Mouse (Mus musculus) Patski (cell line): ENCODE results near the gene Bcl3. TPM values are rescaled to one million over a fixed set of nuclear protein-coding genes. Genes with fewer than 3 reads are reported as not detected.

Experiments
- ATAC-seq: fragments of 100-300 bp; one replicate; pipeline ENCODE4 v1.8.0; 2021
- CTCF ChIA-PET: fragments of 350-600 bp; sonication (Branson Sonifier 250); formaldehyde crosslinking; loops from one replicate; lab custom pipeline; 2022; ENCODE audit warnings: inconsistent platforms; lab: Charles Lee
- POLR2A ChIA-PET: fragments of 350-600 bp; sonication (Branson Sonifier 250); formaldehyde crosslinking; loops from one replicate; lab custom pipeline; 2022; ENCODE audit warnings: antibody characterized with exemption, inconsistent platforms; lab: Charles Lee
- DNase-seq: peaks from one replicate; pipeline ENCODE4 v3.0.0-alpha.2; 2011; ENCODE audit warnings: low read depth, low spot score
- H3K27me3 ChIP-seq: fragments of 371-371 bp; one replicate; pipeline ENCODE4 v1.5.1; 2021
- CTCF ChIP-seq: fragments of 100-300 bp; IDR thresholded peaks from one replicate; pipeline ENCODE4 v1.5.1; 2021
- in situ Hi-C: fragments of 300-500 bp; cut with MboI; formaldehyde crosslinking; loops from 3 replicates; pipeline ENCODE4 v1.11.1; 2018; ENCODE audit warnings: low pct_unique_long_range_greater_than_20kb, mixed read lengths
- polyA plus RNA-seq: library from polyadenylated mRNA; unstranded; gene quantifications from one replicate; pipeline ENCODE4 v1.2.3, GENCODE M21; 2021

The Bcl3 gene
- polyA plus RNA-seq, 1 experiment from 2014 or later = 70.5 TPM

DNA sequence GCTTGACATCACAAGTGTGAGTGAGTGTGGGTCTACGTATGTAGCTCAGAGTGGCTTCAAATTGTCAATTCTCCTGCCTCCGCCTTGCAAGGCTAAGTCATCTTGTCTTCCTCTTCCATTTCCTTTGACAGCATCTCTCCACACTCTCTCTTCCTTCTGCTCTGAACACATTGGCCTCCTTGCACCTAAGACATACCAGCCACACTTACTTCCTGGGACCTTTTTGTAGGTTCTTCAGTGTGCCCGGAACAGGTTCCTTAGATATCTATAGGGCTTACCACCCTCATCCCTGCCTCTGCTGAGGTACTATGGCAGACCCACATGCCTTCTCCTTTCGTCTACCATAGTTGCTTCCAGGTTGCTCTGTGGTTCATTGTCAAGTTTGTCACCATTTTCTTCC lies 9.4 kb downstream of the Bcl3 start:
- DNase-seq (no peak), ATAC-seq (no peak)
- TF ChIP-seq CTCF = no peak
- H3K27me3 ChIP-seq = no peaks in the 10 kb centered on the region
- ChIA-PET CTCF (interaction anchor here (2.8 to 10.2 kb wide), 2 partner anchors 11 to 17 kb away, joined by 9 to 78 read pairs; partner anchors contain the start of gene Cblc), POLR2A (no interaction called here)
- in situ Hi-C loops = no loop called here

DNA sequence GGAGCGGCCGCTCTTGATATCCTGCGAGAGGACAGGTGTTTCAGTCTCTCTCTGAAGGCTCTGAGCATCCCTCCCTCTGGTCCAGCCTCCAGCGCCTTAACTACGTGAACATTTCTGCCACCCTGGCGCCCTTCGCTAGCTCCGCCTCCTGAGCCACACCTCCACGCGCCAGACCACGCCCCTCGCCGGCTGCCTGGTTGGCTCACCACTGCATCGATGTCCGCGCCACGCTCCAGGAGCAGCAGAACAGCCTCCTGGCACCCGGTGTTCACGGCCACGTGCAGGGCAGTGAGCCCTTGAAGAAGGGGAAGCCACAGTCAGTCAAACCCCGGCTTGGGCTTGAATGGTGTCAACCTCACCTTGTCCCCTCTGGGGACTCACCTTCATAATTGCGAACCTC lies 11.5 kb downstream of the Bcl3 start:
- ChIA-PET POLR2A (interaction anchor here (0.7 kb wide), 1 partner anchor 11 kb away, joined by 3 read pairs; the partner anchor contains the start of gene Bcl3), CTCF (interaction anchor here (10.2 kb wide), 1 partner anchor 9 kb away, joined by 78 read pairs; no protein-coding TSS in a partner anchor)
- no peak for DNase-seq
- in situ Hi-C loops = no loop called here
- TF ChIP-seq CTCF = no peak
- ATAC-seq = no peak
- no peaks in the 10 kb centered on the region for H3K27me3 ChIP-seq

DNA sequence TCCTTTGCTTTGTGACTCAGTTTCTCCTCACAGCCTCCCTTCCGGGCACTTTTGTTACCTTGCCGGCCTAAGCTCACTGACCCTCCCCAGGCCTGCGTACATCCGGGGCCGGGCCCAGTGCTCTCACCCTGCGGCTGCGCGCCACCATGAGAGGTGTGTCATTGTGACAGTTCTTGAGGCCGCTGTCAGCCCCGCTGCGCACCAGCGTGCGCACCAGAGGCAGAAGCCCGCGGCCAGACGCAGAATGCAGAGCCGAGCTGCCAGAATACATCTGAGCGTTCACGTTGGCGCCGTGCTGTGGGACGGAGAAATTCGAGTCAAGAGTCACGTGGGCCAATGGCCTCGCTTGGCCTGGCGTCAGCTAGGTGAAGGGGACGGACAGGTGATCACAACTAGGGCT lies 13.2 kb downstream of the Bcl3 start:
- DNase-seq (no peak), ATAC-seq (no peak)
- in situ Hi-C loops = no loop called here
- no peak for TF ChIP-seq CTCF
- ChIA-PET POLR2A (interaction anchor here (0.6 to 1.0 kb wide), 2 partner anchors 12 to 87 kb away, joined by 3 read pairs; no protein-coding TSS in a partner anchor), CTCF (no interaction called here)
- no peaks in the 10 kb centered on the region for H3K27me3 ChIP-seq

DNA sequence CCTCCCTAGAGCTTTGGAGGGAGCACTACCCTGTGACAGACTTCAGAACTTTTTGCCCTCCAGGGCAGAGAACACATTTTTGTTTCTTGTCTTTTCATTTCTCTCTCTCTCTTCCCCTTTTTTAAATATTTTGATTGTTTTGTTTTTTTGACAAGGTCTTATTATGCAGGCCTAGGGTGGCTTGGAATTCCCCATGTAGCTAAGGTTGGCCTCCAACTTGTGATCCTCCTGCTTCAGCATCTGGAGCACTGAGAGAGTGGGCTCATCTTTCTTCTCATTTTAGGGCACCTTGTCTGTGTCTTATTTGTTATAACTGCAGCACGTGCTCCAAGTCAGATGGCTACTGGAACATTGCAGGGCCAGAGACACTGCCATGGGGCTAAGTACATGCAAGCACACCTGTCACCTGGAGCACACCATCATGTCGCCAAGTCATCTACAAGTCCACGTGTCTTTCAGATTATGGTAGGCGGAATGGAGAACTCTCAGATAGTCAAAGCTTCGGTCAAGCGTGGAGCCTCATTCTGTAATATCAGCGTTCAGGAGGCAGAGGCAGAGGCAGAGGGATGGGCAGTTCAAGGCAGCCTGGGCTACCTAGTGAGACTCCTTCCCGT lies 16.1 kb downstream of the Bcl3 start:
- in situ Hi-C loops = no loop called here
- POLR2A ChIA-PET = interaction anchor here (0.8 to 2.1 kb wide), 2 partner anchors 9 to 15 kb away, joined by 3 to 6 read pairs; no protein-coding TSS in a partner anchor
- CTCF ChIA-PET = interaction anchor here (1.1 to 1.6 kb wide), 5 partner anchors 15 to 65 kb away, joined by 3 to 5 read pairs (median 3); no protein-coding TSS in a partner anchor
- no peaks in the 10 kb centered on the region for H3K27me3 ChIP-seq
- ATAC-seq (no peak), DNase-seq (no peak)
- TF ChIP-seq CTCF = no peak

DNA sequence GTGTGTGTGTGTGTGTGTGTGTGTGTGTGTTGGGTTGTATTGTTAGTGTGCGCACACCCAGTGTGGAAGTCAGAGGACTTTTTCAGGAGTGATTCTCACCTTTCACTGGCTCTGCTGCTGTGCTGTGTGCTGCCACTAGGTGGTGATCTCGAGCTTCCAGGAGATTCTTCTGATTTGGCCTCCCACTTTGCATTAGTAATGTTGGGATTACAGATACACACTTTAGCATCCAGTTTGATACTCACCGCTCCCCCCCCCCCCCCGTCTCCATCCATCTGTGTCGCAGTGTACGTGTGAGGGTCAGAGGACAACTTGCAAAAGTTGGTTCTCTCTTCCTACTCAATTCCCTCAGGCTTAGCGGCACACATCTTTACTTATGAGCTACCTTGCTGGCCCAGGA lies 19.6 kb downstream of the Bcl3 start:
- DNase-seq (no peak), ATAC-seq (peak; percentile 47)
- in situ Hi-C loops = loop anchor here (5.0 kb wide), 2 partner anchors 39 to 69 kb away; no protein-coding TSS in a partner anchor
- ChIA-PET CTCF (interaction anchor here (0.7 to 4.5 kb wide), 13 partner anchors 10 to 155 kb away, joined by 4 to 78 read pairs (median 8); no protein-coding TSS in a partner anchor), POLR2A (interaction anchor here (0.7 to 3.0 kb wide), 6 partner anchors 11 to 46 kb away, joined by 3 to 9 read pairs (median 4); no protein-coding TSS in a partner anchor)
- H3K27me3 ChIP-seq = no peaks in the 10 kb centered on the region
- TF ChIP-seq CTCF = peak; percentile 89

DNA sequence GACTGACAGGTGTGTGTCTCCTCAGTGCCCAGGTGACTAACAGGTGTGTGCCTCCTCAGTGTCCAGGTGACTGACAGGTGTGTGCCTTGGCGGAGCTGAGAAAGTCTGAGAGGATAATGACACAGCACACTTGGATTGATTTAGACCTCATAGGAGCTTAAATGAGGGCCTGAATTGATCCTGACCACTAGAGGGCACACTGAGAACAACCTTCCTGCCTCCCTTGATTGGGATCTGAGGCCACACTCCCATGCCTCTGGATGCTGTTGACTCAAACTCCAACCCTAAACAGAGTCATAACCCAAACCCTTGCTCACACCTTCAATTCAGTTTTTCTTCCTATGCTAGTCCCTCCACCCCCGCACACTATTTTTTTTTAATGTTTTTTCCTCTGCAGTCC lies 21.8 kb downstream of the Bcl3 start:
- TF ChIP-seq CTCF = peak; percentile 86
- no peaks in the 10 kb centered on the region for H3K27me3 ChIP-seq
- in situ Hi-C loops = loop anchor here (5.0 kb wide), 2 partner anchors 42 to 72 kb away; no protein-coding TSS in a partner anchor
- POLR2A ChIA-PET = no interaction called here
- CTCF ChIA-PET = interaction anchor here (0.6 to 4.5 kb wide), 9 partner anchors 10 to 71 kb away, joined by 3 to 78 read pairs (median 10); partner anchors contain the start of gene Gm19345
- no peak for DNase-seq
- peak; percentile 54 for ATAC-seq

DNA sequence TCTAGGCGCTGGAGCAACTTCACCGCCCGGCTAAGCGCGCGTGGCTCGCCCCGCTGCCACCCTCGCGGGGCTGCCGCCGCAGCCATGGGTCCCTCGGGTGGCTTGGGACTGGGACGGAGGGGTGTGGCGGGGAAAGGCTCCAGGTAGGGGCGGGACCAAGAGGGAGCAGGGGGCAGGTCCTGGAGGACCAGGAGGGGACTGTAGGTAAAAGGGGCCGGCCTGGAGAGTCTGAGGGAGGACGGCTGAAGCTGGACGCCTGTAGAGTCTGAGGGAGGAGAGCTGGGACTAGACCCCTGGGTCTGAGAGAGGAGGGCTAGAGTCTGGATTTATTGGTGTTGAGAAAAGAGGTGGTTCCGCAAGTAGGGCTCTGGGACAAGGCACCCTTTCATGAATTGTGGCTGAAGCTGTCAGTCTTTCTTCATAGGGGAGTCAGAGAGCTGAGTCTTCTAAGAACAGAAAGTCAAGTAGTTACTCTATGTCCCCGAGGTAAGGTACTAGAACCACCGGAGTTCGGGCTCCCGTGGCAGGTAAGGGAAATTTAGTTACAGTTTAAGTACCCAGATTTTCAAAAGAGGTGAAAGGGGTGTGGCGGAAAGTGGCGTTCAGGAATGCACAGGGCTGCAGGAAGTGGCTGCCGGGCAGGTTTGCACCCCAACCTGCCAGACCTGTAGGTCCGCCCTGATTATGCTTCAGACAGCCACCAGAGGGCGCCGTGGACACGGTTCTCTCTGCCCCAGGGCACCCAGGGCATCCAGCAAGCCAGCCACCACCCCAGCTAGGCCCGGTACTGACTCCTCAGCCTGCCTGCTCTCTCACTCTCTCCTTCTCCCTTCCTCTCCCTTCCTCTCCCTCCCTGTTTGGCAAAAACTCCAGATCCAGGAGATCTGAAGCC lies 25.6 kb downstream of the Bcl3 start, which contains the start of gene Cblc:
Gene Cblc (minus strand): TSS at position 113 of the 892 bp plus-strand sequence.
- in situ Hi-C loops = no loop called here
- ATAC-seq (peak; percentile 93), DNase-seq (no peak)
- H3K27me3 ChIP-seq = no peaks in the 10 kb centered on the region
- ChIA-PET POLR2A (interaction anchor here (0.7 kb wide), 1 partner anchor 49 kb away, joined by 3 read pairs; no protein-coding TSS in a partner anchor), CTCF (interaction anchor here (0.7 to 2.6 kb wide), 13 partner anchors 10 to 93 kb away, joined by 3 to 16 read pairs (median 4); partner anchors contain the start of gene Nectin2)
- TF ChIP-seq CTCF = peak; percentile 95

DNA sequence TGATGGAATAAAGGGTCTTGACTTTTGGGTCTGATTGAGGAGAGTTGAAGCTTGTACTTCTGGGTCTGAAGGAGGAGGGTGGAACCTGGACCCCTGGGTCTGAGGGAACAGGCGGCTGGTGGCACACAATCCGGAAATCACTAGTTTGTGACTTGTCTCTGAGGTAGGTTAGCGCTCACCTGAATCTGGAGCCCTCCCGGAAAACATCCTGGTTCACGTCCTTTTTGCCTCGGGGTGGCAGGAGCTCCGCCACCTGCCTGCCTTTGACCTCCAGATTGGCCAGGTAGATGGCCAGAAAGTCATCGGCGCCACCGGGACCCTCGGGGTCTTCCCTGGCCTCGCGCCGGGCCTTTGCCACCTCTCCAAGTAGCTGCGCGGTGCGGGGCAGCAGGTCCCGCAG lies 26.3 kb downstream of the Bcl3 start:
- H3K27me3 ChIP-seq = no peaks in the 10 kb centered on the region
- CTCF ChIA-PET = interaction anchor here (1.1 to 2.6 kb wide), 7 partner anchors 9 to 80 kb away, joined by 3 to 16 read pairs (median 5); partner anchors contain the start of gene Nectin2
- ATAC-seq = no peak
- DNase-seq = no peak
- POLR2A ChIA-PET = no interaction called here
- in situ Hi-C loops = no loop called here
- no peak for TF ChIP-seq CTCF

DNA sequence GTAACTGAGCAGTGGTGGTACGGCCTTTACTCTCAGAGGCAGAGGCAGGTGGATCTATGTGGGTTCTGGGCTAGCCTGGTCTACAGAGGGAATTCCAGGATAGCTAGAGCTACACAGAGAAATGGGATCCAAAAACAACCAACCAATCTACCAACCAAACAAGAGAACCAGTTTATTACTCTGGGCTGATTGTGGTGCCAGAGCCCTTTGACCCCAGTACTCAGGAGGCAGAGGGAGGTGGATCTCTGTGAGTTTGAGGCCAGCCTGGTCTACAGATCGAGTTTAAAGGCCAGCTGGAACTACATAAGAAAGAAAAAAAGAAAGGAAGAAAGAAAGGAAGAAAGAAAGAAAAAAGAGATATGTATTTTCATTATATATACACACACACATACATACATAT lies 27.3 kb downstream of the Bcl3 start:
- CTCF ChIA-PET = interaction anchor here (2.6 kb wide), 1 partner anchor 18 kb away, joined by 9 read pairs; no protein-coding TSS in a partner anchor

More for the DNA sequence above, 27.3 kb downstream of the Bcl3 start:
- in situ Hi-C loops = no loop called here
- TF ChIP-seq CTCF = no peak
- DNase-seq = no peak
- ATAC-seq = no peak
- POLR2A ChIA-PET = no interaction called here
- H3K27me3 ChIP-seq = no peaks in the 10 kb centered on the region
